Mouse (Mus musculus) adrenal gland, postnatal 25 days (tissue): ENCODE data around the gene Tet3. TPM values are rescaled to one million over a fixed set of nuclear protein-coding genes. Genes with fewer than 3 reads are reported as not detected.

ENCODE experiments used
- DNase-seq: peaks from one replicate; pipeline ENCODE4 v3.0.0; 2021; ENCODE audit warnings: mixed read lengths
- long read RNA-seq: library from polyadenylated mRNA; stranded (forward); transcript quantifications from one replicate; pipeline ENCODE4 v2.0.0, GENCODE M21; 2021
- total RNA-seq: library from RNA; stranded (reverse); gene quantifications from 2 replicates; pipeline ENCODE4 v1.2.3, GENCODE M21; 2021

Tet3 gene
- 38.5 and 52.6 TPM in 2 replicates for total RNA-seq
- long read RNA-seq, partial matches to known transcripts = 1 of 7 reads
- long read RNA-seq, other reads (novel, unspliced or antisense) = 6 of 7 reads

DNA sequence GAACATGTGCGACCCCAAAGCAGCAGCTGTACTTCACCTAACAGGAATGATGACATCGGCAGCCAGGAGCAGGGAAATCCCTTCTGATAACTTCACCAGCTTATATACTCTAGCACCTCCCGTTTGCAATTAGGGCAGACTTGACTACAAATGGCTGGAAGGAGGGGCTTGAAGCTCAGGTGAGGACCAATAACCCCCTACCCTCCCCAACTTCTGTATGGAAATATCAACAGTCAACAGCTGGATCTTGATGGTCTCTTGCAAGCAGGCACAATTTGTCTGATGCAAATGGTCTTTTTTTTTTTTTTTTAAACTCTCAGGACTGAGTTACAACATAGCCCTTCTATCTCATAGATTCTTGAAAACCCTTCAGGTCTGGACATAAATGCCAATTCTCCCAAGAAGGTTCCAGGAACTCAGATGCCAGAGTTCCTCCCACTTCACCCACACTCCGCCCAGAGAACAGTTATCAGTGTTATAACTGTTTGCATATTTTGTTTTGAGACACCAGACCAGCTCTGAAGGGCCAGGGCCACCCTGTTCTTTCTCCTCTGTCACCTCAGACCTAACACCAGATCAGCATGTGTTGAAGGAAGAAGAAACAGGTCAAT lies at the start of gene Tet3:
TSS of gene Tet3 (minus strand) at position 51 of the 611 bp plus-strand sequence.
- DNase-seq = no peak

DNA sequence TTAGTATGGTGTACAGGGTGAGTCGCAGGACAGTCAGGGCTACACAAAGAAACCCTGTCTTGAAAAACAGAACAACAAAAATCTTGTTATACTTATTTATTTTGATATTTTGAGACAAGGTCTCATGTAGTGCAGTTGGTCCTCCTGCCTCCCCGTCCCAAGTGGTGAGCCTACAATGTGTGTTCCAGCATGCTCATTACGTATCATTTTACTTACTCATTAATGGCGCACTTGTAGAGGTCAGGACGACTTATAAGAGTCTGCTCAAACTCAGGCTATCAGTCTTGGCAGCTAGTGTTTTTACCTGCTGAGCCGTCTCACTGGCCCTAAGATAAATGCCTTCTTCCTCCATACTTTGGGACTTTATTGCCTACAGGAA lies 48.3 kb upstream of the Tet3 start:
- no peak for DNase-seq

- DNase-seq = peak; percentile 94
Observed at GRCm38 (mm10) chr6:83506258-83507167, 47.6 kb upstream of the Tet3 start, which contains the start of gene Dguok. Gene Dguok (minus strand): TSS chr6:83506969.

DNA sequence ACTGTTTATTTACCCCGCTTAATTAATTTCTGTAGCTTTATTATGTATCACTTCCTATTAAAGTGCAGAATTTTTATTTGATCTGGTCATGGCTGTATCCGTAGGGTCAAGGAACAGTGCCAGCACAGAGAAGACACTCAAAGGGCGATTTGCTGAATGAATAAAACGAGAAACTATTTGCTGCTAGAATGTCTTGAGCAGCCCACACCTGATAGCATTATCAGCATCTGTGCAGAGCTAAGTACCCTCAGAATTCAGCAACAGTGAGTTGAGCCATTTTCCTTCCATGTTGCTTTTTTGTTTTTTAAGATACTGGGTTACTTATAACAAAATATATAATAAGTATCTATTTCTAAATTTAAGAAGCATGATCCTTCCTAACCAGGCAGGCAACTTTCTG lies 46.7 kb upstream of the Tet3 start:
- no peak for DNase-seq

GRCm38 (mm10) chr6:83503361-83503760 lies 44.5 kb upstream of the Tet3 start:
- no peak for DNase-seq

DNA sequence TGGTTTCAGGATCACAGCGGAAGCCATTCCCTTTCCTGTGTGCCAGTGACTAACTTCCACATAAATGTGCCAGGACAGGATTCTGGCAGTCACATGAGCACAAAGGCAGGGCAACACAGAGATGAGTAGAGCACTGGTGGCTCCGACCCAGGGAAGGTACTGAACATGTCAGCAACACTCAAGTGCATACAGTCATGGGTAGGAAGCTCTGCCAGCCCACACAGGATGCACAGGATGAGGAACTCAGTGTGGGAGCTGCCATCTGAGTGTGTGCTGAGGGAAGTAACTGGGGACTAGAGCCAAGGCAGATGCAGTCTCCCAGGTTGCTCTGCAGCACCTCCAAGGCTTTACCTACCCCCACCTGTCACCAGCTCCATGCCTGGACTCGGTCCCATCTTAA lies 43.8 kb upstream of the Tet3 start:
- DNase-seq = no peak

GRCm38 (mm10) chr6:83501524-83502310 lies 42.8 kb upstream of the Tet3 start:
- DNase-seq = no peak

DNA sequence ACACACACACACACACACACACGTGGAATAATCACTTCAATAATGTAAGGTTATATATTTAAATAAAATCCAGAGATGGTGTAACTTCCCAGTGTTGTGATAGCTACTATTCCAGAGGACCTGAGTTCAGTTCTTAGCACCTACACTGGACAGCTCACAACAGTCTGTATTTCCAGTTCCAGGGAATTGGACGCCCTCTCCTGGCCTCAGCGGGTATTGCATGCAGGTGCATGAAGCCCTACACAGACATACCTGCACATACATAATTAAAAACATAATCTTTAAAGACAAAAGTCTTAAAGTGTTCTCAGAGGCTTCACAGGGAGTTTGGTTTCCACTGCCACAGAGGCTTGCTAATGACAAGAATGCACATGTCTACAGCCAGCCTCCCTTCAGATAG lies 41.6 kb upstream of the Tet3 start:
- no peak for DNase-seq

GRCm38 (mm10) chr6:83499078-83499477 lies 40.2 kb upstream of the Tet3 start:
- no peak for DNase-seq

GRCm38 (mm10) chr6:83496753-83497710 lies 38.1 kb upstream of the Tet3 start:
- DNase-seq = peak; percentile 52

DNA sequence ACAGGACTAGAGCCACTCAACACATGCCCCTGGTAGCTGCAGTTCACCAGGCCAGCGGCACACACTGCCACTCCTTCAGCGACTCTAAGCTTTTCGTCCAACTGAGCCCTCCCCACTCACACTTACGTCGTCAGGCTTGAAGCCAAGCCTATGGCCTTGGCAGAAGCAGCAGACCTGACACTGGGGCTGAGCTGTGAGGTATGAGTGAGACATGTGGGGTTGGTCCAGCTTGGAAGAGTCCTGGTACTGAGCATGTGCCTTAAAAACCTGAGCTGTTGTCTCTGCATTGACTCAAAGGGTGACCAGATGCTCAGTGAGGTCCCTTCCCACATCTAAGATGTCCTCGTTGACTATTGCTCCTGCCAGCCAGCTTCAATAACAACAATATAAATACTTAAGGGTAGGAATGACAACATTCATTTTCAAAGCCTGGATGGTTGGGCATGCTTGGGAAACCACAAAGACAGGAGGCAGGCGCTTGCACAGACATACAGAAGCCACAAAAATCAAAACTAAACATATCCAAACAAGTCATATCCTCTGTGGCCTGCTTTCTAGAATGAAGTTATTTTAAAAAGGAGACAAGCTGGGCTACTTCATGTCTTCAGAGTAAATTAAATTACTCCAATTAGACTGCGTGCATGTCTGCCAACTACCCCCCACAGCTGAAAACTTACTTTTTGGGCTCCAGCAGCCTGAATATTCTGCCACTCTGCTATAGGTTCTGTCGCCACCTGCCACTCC lies 37.3 kb upstream of the Tet3 start:
- DNase-seq = peak; percentile 76

GRCm38 (mm10) chr6:83490622-83491021 lies 31.7 kb upstream of the Tet3 start:
- DNase-seq = no peak

GRCm38 (mm10) chr6:83488200-83488599 lies 29.3 kb upstream of the Tet3 start:
- DNase-seq = no peak

- DNase-seq = no peak
Observed at GRCm38 (mm10) chr6:83487298-83487697, 28.4 kb upstream of the Tet3 start.

GRCm38 (mm10) chr6:83485854-83486253 lies 27.0 kb upstream of the Tet3 start:
- no peak for DNase-seq

DNA sequence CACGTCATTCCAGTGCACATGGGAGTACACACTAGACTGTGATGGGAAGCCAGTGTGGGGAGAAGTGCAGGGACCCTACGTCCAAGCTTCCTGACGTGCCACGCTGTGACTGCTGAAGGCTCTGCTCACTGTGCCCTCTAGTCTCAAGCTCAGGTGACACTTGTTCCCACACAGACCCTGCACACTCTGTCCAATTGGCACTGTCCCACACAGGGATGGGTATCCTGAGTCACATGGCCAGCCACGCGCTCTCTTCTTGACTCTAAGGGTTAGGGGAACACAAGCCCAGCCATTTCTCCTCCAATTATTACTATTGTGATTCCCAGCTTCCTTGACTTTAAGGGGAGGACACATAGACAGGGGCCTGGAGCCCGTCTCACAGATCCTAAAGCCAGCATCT lies 24.9 kb upstream of the Tet3 start:
- DNase-seq = no peak

GRCm38 (mm10) chr6:83482418-83483085 lies 23.7 kb upstream of the Tet3 start:
- no peak for DNase-seq

DNA sequence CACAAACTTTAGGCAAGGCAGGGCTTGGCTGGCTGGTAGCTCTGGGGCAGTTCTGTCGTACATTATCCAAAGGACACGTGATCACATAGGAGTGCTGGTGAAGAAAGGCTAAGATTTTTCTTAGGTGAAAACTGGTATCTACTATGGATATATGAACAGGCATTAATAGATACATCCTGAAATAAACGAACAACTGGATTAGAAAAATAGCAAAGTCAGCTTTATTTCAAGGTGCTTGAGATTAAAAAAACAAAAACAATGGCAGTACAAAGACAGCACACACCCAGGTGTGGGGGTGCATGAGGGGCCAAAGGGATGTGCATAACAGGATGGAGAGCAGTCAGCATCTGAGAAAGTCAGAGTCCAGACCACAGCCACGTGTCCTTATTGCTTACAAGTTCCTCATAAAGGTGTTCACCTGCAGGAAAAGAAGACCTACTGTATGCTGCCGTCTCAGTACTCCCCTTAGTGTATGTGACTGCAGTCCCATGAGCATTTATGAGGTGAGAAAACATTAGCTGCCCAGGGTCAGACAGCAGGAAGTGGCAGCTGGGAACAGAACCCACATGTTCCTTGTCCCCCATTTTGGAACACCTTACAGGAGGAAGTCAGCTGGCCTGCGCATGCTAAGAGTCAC lies 21.3 kb upstream of the Tet3 start:
- DNase-seq = no peak

GRCm38 (mm10) chr6:83479193-83479592 lies 20.3 kb upstream of the Tet3 start:
- DNase-seq = no peak

GRCm38 (mm10) chr6:83478628-83479027 lies 19.7 kb upstream of the Tet3 start:
- DNase-seq = no peak
